Mouse (Mus musculus) spleen, postnatal 10 days (tissue): ENCODE results near the gene Kcnj10.

Experiments used
- DNase-seq, 2 experiments: peaks; one replicate each; pipeline ENCODE4 v3.0.0; 2021 to 2022; ENCODE audit warnings: low spot score in 2 of 2

The Kcnj10 gene

DNA sequence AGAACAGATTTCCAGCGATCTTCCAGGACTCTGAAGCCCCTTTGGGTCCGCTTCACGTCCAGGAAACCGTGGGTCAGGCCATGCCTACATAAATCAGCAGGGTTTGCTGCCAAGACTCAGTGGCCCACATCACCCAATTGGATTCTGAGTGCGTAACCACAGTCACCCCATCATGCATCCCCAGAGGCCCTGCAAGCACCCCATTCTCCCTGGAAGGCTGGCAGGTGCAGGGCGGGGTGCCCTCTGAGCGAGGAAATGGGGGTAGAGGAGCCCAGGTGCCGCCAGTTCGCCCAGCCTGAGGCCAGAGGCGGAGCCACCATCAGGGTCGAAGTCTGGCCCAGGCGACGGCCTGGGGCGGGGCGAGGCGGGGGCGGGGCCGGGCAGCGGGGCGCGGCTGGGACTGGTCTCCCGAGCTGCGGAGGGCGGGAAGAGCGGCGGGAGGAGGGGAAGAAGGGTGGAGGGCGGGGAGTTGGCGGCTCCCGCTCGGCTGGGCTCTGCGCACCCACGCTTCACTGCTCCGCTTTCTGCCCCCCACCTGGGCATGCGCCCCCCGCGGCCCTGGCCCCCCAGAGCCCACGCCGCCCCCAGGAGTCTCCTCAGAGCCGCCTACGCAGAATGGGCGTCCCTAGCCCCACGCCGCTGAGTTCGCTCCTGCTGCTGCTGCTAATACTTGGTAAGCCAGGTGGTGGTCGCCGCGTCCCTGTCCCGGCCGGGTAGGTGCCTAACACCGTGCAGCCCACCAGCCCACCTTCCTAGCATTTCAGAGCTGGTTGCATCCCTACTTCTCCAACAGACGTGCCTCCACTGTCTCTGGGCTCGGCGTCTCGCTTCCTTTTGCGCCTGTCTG is 28.9 kb upstream of the Kcnj10 start:
- DNase-seq: peak; percentile 81 to 90

DNA sequence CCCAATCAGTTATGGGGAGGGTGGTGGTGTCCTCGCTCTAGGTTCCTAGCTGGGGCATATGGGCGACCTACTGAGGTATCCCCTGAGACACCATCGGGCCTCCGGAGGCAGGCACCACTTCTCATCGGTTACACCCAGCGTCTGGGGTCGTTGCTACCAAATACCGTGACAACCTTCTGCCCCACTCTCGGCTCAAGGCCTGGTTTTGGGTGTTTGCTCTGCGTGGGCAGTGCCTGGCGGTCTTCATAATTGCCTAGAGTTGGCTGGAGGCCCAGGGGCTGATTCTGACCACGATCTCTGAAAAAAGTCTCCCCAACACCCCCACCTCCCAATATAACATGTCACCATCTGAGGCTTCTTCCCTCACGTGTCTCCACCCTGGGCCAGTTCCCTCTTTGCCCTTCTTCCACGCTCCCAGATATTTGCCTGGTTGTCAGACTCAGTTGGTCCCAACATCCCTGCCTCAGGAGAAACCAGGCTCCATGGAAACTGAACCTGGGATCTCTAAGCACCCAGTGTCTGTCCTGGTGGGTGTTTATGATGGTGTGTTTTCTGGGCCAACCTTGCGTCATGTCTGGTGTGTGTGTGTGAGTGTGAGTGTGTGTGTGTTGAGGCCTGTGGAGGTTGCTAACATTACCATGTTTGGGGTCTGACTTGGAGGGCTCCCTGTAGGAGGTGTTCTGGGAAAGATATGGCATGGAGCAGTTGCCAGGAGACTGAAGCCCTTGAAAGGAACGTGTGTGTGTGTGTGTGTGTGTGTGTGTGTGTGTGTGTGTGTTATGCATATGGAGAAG is 28.0 kb upstream of the Kcnj10 start:
- DNase-seq: peak in 1 of 2 experiments; percentile 64

DNA sequence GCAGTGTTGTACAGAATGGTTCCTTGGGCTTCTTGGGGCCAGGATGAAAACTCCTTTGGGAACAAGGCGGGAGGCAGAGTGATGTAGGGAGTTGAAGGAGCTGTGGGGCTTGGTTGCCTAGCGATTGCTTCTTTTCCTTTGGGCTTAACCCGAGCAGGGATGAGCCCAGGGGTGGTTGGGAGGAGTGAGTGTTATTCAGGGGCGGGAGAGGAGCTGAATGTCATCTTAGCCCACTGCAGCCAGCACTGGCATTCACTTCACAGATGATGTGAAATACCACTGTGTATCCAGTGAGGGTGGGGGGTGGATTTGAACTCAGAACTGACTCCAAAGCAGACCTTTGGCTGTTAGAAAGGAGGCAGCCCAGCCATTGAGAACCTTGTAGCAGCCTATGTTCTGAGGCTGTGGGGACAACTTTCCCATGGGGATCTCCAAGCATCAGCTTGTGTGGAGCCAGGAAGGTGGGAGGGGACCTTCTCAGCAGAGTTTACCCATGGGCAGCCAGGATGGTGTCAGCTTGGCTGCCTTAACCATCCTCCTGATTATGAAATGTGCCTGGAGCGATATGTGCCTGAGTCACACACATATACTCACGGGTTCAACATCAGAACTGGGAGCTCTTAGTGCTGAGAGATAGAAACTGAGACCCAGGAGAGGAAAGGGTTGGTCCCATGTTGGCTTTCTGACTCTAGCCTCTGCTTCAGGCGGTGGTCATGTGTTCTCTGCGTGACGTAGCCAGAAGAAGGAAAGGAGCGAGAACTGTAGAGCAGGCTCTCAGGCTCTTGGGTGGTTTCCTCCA is 27.2 kb upstream of the Kcnj10 start:
- DNase-seq: no peak

DNA sequence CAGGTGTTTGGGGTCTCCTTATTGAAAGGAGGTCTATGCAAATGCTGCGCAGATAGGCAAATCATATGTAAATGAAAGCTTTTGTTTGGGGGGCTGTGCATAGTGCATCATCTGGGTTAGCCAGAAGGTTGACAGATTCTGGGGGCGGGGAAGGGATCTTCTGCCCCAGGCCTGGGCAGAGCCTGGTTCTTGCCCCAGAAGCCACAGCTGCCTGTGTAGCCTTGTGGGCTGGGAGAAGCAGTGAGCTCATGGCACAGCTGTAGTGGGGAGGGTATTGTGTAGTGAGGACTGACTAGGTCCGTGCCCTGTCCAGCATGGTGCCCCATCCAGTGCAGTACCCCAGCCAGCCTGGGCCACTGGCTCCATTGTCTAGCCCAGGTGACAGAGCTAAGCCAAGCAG is 26.1 kb upstream of the Kcnj10 start:
- DNase-seq: no peak

DNA sequence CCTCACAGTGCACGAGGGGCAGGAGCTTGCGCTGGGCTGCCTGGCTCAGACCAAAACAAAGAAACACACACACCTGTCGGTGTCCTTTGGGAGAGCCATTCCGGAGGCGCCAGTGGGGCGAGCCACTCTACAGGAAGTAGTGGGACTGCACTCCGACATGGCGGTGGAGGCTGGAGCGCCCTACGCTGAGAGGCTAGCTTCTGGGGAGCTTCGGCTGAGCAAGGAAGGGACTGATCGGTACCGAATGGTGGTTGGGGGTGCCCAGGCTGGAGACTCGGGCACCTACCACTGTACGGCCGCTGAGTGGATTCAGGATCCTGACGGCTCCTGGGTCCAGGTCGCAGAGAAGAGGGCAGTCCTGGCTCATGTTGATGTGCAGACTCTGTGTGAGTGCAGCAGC is 23.6 kb upstream of the Kcnj10 start:
- DNase-seq: no peak

DNA sequence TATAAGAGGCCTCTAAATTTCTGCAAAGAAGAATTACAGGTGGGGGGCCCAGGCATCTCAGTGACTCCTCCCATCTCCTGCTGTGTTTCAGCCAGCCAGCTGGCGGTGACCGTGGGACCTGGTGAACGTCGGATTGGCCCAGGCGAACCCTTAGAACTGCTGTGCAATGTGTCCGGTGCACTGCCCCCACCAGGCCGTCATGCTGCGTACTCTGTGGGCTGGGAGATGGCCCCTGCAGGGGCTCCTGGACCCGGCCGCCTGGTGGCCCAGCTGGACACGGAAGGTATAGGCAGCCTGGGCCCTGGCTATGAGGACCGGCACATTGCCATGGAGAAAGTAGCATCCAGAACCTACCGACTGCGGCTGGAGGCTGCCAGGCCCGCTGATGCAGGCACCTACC is 23.1 kb upstream of the Kcnj10 start:
- DNase-seq: no peak

DNA sequence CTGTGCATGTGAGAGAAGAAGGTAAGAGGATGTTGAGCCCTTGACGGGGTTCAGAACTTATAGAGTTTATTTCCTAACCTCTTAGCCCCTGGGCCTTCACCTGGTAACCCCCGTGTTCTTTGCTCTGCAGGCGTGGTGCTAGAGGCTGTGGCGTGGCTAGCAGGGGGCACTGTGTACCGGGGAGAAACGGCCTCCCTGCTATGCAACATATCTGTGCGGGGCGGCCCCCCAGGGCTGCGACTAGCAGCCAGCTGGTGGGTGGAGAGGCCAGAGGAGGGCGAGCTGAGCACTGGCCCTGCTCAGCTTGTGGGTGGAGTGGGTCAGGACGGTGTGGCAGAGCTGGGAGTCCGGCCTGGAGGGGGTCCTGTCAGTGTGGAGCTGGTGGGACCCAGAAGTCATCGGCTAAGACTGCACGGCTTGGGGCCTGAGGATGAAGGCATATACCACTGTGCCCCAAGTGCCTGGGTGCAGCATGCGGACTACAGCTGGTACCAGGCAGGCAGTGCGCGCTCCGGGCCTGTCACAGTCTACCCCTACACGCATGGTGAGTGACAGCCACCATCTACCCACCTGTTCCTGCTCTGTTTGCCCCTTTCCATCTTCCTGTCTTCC is 22.5 kb upstream of the Kcnj10 start:
- DNase-seq: no peak

DNA sequence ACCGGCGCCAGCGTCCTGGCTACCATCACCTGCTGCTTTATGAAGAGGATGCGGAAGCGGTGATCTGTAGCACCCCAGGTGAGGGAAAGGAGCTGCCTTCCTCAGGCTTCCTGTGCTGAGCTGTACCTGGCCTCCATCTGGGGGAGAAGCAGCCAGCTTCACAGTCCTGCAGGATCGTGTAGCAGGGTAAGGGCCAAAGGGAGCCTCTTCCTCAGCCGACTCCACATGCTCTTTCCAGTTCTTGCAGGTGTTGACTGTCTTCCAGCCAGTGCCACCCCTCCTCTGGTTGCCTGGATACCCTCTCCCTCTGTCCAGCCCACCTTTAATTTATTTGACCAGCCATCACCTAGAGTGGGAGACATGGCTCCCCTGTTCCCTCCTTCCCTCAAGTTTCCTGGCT is 21.7 kb upstream of the Kcnj10 start:
- DNase-seq: no peak

DNA sequence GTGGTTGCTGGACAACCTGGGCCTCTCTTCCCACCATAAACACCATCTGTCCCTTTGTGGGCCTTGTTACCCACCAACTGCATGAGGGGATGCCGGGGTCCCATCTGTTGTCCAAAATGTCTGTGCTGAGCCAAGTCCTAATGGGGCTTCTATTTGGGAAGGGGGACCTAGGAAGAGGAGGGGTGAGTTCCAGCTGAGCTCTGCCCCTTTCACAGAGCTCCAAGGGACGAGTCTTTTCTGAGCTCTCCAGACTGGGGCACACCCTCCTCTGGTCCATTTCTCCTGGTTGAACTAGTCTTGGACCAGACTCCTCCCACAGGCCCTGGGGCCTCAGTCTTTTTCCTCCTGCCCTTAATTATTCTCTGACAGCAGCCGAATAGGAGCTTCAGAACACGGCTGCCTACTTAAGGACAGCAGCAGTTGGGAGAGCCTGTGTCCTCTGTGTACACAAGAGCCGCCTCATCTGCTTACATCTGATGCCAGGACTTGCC is 21.0 kb upstream of the Kcnj10 start:
- no peak for DNase-seq

DNA sequence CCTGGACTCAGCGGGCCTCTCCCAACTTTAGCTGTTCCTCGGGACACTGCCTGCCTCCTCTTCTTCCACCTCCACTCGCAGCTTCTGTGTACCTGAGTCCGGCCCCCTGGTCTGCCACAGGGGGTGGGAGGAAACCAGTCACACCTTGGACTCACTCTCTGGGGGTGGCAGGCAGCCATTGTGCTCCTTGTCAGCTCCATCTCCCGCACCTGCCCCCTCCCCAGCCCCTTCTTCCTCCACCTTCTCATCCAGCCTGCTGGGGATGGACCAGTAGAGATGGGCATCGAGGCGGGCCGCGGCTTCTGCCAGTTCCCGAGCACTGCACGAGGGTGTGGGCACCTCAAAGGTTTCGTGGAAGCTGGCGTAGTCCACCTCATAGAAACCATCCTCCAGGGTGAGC is 18.3 kb upstream of the Kcnj10 start:
- no peak for DNase-seq

DNA sequence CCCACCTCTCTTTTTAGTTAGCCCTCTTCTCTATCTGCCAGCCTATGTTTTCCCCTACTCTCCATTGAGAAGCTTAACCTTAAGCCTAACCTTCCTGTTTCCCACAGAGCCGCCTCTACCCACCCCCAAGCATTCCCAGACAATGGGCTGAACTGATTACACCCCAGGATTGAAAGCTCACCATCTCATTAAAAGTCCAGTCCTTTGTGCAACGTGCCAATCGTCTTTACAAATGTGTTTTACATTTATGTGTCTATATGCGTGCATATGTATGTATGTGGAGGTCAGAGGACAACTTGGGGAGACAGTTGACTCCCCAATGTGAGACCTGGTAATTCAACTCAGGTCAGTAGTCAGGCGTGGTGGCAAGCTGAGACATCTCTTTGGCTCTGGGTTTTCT is 17.7 kb upstream of the Kcnj10 start:
- DNase-seq: no peak

DNA sequence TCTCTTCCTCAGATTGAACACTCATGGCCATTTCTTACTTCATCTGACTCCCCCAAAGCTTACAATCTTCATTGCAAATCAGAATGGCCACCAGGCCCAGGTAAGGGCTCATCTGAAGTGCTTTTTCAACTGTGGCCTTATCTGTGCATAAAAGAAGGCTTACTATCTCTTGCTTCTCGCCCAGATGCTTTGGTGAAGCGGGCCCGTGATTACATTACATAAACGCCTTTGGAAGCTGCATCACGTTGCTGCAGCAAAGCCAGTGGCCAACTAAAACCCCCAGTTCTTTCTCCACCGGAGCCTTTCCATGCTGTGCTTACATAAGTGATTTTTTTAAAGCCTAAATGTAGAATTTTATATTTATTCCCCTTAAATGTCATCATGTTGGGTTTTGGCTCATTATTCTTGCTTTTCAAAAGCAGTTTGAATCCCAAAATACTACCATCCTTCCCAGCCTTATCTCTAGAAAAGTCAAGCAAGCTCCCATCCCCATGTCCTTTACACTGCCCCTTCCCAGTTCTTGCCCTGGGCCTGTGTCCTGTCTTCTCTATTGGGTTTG is 17.1 kb upstream of the Kcnj10 start:
- no peak for DNase-seq

DNA sequence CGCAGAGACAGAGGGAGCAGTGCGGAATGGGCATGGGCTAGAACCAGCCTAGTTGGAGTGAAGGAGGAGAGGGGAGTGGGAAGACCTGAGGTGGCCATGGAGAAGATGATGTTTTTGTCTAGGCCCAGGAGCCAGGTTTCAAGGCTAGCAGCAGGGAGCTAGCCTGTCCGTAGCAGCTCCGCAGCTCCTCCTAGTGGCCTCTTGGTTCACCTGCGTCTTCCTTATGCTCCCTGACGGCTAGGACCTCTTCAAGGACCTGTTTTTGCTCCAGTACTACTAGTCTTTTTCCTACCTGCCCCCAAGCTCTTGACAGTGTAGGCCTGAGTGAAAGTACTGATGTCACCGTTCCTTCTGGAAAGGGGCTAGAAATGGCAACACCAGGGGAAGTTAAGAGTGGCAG is 16.3 kb upstream of the Kcnj10 start:
- peak; percentile 57 to 84 for DNase-seq

DNA sequence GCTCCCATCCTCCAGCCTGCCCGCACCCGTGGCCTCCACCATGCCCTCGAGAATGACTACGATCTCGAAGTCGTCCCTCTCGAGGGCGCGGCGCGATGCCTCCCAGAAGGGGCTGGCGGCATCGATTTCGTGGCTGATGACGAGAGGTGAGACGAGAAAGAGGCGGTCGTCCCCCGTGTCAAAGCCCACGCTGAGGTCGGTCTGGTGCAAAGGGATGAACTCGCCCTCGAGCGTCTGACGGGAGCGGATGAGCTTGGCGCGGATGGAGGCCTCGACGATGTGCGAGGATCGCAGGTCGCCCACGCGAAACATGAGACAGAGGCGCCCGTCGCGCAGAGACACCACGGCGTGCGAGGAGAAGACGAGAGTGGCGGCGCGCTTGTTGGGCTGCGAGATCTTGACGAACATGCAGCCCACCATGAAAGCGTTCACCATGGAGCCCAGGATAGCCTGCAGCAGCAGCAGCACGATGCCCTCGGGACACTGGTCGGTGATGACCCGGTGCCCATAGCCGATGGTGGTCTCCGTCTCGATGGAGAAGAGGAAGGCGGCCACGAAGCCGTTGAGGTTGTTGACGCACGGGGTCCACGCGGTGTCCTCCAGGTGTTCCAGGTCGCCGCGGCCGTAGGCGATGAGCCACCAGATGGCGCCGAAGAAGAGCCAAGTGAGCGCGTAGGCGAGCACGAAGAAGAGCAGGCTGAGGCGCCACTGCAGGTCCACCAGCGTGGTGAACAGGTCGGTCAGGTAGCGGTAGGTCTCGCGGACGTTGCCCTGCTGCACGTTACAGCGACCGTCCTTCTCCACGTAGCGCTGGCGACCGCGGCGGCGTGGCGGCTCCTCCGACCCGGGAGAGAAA is 15.1 kb upstream of the Kcnj10 start:
- DNase-seq: peak; percentile 51 to 82

DNA sequence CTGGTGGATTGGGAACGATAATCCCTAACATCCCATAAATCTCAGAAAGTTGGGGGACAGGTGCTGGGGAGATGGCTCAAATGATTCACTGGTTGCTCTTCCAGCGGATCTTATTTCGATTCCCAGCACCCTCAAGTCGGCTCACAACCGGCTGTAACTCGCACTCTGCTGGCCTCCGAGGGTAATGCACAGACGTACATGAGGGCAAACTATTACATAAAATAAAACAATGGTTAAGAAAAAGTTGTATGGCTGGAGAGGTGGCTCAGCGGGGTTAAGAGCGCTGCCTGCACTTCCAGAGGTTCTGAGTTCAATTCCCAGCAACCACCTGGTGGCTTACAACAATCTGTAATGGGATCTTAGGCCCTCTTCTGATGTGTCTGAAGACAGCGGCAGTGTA is 14.3 kb upstream of the Kcnj10 start:
- no peak for DNase-seq

DNA sequence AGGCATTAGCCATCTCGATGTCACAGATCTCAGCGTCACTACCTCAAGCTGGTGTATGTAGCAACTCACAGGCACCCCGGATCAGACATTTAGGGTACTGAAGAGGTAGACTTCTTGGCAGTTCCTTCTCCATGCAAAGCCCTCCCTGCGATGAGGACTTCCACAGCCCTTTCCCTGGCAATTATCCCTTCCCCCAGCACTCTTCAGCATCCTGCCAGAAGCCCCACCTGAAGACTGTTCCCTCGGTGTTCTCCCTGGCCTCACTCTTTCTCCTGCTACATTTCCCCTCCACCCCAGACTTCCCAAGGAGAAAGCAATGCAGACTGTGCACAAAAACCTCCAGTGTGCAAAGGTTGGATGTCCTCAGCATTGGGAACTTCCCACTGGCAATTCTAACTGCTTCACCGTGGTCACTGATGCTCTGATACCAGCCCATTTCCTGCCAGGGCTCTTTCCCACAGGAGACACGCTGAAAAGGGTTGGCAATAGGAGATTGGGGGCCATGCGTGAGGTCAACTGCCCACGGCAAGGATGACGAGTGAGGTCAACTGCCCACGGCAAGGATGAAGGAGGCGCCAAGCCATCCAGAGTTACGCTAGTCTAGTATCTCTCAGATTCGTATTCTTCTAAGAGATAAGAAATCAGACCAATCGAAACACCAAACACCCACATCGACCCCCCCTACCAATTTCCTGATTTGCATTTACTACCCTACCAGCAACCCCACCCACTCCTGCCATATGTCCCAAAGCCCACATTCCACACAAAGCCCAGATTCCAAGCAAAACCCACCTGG is 13.6 kb upstream of the Kcnj10 start:
- DNase-seq: no peak

DNA sequence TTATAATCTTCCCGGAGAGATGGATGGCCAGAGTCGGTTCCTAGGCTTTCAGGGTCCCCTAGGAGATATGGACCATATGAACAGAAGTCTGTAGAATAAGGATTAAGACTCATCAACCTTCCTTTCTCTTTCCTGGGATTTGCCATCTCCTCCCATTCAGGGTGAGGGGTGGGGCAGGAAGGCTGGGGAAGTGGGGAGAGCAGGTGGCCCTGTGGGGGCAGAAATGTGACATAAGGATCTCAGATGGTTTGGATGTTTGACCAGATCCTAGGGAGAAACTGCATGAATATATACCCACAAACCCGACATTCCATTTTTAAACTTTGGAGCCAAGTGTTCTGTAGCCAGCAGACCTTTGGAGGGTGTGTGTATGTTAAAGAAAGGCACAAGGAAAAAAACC is 13.0 kb upstream of the Kcnj10 start:
- DNase-seq: no peak

DNA sequence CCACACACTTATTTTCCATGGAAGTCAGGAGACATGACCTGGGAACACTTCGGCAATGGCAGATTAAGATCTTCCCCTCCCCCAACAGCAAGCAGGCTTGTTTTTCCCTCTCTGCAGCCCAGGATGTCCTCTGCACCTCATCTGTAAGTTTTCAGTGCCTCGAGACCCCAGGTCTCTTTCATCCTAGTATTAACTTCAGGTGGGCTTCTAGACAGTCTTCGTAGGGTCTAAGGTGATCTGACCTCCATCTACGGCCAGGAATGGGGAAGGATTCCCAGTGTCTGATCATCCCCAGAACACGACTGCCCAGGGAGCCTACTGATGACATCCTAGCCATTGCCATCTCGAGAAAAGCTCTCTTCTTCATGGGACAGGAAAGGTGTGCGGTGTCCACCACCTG is 12.5 kb upstream of the Kcnj10 start:
- DNase-seq: no peak

DNA sequence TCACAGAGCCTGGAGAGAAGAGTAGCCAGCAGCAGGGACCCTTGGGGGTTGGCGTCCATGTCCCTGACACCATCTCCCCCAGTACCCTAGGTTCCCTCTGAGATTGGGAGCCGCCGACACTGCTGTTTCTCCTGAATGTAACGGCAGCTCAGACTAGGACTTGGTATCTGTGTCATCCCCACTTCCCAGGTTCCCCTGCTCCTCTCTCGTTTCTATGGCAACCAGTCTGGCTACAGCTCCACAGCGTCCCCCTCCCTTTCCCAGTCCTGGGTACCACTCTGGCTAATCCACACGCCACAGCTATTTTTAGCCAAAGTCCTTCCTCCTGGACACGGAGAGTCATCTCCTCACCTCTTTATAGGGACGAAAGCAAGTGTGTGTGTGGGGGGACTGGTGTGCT is 11.9 kb upstream of the Kcnj10 start, which contains the start of gene Kcnj9:
Kcnj9 (minus strand) TSS at position 188 of the 400 bp plus-strand sequence.
- DNase-seq: no peak

DNA sequence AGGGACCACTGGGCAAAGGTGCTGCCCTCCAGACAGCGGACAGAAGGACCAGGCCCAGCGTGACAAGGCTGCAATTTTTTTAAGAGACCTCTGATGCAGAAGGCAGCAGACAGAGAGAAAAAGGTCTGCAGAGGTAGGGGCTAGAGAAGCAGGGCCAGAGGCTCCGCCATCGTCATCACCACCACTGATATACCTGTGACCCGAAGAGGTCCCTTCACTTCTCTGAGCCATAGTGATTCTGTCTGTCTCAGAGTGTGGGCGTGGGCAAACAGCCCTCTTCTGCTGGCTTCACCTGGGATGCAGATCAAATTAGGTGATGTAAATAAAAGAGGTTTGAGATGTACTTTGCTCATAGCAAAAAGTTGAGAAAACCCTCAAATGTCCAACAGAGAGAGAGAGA is 11.4 kb upstream of the Kcnj10 start:
- no peak for DNase-seq
